Mouse (Mus musculus): ENCODE results near the gene Sapcd2. TPM values are rescaled to one million over a fixed set of nuclear protein-coding genes. Genes with fewer than 3 reads are reported as not detected.
"Not testable (repeated sequence)": the region's sequence is repeated elsewhere in the genome, so short reads cannot be mapped to it uniquely, and the experiment has no call there.

The Sapcd2 gene
- polyA plus RNA-seq, 1 experiment: 5.3 TPM

DNA sequence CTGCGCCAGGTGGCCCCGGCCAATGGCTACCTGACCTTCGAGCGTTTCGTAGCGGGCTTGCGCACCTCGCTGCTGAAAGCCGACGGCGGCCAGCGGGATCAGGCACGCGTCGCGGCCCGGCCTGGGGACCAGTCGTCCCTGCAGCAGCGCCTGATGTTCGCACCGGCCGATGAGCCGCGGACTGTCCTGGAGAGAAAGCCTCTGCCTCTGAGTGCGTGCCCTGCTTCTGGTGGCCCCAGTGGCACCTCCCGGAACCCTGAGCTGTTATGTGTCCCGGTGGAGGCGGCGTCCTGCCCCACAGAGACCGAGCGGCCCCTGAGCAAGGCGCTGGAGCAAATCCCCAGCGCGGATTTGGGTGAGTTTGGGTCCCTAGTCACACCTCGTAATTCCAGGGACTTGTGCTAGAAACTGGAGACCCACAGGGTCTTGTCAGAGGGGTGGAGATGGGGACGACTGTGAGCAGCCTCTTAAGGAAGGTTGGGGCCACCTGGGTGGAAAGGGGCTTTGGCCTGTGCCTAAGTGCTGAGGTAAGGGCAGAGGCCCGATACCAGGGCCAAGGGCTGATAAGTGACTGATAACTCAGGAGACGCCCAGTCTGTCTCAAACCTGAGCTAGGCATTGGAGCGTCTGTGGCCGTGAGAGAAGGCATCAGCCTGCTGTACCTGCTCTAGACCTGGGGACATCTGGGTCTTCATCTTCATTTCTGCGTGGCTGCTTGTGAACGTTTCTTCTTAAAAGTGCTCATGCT is 697 bp downstream of the Sapcd2 start:
- DNase-seq (ENCODE audit: extremely low spot score in 1 of 2, low spot score in 1 of 2): no peak

DNA sequence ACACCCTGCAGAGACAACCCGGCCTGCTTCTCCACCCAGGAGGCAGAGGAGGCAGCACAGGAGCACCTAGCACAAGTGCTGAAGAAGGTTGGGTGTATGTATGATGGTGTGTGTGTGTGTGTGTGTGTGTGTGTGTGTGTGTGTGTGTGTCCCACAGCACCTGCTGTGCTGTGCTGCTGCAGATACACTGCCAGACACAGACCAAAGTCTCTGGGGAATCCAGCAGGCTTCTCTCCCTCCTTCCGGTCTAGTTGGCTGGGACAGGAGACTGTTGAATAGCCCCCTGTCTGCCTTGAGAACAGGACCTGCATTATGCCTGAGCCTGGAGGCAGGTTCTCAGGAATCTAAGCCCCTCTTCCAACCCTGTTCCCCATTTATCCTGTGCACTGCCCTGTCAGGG is 1.3 kb downstream of the Sapcd2 start:
- no peak for DNase-seq (ENCODE audit: extremely low spot score in 1 of 2, low spot score in 1 of 2)

DNA sequence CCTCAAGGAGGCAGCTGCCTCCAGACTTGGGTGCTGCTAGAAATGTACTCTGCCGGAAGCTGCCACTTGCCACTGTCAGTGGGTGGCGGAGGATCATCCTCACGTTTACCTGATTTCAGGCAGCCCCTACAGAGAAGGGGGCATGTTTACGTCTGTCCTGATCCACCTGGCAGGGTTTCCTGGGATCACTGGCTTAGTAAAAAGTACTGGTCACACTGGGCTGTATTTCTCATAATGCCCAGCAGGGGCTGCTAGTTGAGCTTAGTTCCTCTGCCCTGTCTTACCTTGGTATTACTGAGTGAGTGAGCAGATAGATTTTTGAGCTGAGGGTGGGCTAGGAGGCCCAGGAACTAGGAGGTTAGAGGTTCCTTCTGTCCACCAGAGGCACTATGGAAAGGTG is 4.5 kb downstream of the Sapcd2 start:
- peak in 1 of 2 experiments; percentile 79 for DNase-seq (ENCODE audit: extremely low spot score in 1 of 2, low spot score in 1 of 2)

DNA sequence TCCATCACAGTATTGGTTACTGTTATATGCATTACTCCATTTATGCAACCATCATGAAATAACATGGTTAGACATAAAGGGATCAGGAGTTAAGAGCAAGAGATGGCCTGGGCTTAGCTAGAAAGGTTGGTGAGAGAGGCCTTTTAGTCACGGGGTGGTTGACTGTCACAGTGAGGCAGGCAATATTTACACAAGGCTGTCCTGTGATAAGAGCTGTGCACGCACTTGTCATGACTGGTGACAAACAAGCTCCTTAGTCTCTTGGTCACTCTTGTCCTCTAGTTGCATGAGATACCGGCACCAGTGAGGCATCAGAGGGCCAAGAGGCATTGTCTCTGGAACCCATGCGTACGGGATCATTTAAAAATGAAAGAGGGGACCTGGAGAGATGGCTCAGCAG is 12.4 kb downstream of the Sapcd2 start:
- no peak for DNase-seq (ENCODE audit: extremely low spot score in 1 of 2, low spot score in 1 of 2)

DNA sequence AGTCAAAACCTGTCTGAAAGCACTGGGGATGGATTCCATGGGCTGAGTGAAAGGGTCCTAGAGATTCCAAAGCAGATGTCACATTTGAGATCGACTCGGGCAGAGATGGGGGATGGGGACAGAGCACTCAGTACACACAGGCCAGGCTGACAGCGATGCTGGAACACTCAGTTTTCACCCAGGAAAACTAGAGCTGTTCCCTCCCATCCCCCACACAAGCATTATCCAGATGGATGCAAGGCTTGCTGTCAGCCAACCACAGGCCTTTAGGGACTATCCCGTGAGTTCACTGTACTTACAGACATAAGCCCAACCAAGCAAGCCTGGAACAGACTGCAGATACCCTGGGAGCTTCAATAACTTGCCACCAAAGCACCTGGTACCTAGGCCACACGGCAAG is 19.1 kb downstream of the Sapcd2 start:
- DNase-seq (ENCODE audit: extremely low spot score in 1 of 2, low spot score in 1 of 2): no peak

- DNase-seq (ENCODE audit: extremely low spot score in 1 of 2, low spot score in 1 of 2): peak in 1 of 2 experiments; percentile 36
Measured at GRCm38 (mm10) chr2:25394281-25395221, 22.4 kb downstream of the Sapcd2 start.

DNA sequence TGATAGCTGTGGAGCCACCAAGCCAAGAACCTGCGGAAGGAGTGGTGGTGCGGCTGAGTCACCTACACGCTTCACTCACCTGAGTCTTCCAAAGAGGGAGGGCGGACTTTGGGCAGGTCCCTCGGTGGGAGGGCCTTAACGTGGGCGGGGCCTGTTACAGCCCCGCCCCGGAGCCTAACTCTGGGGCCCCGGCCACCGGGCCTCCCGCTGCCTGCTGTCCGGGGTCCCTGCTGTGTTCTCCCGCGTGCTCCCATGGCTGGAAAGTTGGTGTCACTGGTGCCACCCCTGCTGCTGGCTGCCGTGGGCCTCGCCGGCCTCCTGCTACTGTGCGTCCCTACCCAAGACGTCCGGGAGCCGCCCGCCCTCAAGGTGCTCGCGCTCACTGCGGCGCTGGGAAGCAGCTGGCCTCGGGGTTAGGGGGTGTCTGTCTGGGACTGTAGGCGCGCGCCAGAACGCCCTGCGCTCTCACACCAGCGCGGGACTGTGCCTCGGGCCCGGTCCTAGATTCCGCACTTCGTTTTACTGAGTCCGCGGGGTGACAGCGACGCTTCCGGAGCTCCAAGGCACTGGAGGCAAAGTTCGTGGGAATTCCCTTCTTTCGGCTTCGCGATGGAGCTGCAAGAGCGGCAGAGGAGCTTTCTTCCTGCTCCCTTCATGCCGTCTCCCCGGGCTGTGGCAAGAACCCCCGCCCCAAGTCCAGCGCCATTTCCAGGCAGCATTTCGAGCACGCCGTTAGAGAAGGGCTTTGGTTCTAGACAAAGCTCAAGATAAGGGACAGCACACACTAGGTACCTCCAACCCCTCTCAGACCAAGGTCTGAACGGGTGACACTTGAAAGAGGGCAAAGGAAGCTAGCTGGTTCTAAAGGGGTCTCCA is 23.8 kb downstream of the Sapcd2 start, which contains the start of gene Entpd2:
Gene Entpd2, plus strand, starts transcription at position 154 of the 876 bp plus-strand sequence.
- DNase-seq (ENCODE audit: extremely low spot score in 1 of 2, low spot score in 1 of 2): no peak

DNA sequence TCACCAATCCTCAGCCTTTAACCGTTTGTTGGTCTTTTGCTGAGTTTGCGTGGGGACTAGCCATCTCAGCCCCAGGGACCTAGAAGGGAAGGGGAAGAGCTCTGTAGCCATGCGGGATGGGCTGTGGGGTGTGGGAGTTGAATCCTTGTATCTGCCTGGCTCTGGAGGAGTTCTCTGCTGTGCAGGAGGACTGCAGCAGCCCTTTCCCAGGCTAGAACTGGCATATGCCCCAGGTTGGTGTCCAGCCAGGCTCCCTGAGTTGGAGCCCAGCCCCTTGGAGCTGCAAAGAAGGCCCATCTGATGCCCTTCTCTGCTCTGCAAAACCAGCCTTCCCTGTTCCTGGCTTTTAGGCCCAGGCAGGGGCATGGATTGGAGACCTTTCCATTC is 24.5 kb downstream of the Sapcd2 start:
- DNase-seq (ENCODE audit: extremely low spot score in 1 of 2, low spot score in 1 of 2): peak in 1 of 2 experiments; percentile 43

DNA sequence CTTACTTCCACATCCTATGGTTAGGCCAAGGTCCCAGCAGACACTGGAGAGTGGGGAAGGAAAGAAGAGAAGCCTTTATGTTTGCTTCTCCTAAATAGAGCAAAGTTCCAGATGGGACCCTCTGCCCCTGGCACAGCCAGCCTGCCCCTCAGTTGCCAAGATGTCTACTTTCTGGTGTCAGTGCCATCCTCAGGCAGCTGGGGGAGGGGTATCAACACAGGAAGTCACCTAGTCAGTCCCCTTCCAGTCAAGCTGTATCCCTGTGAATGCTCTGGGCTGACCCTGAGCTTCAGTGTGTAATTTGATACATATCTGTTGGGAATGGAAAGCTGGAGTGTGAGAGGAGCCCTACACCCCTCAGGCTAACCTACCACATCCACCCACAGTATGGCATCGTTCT is 24.9 kb downstream of the Sapcd2 start:
- DNase-seq (ENCODE audit: extremely low spot score in 1 of 2, low spot score in 1 of 2): no peak

GRCm38 (mm10) chr2:25398065-25398464 is 25.9 kb downstream of the Sapcd2 start:
- no peak for DNase-seq (ENCODE audit: extremely low spot score in 1 of 2, low spot score in 1 of 2)

GRCm38 (mm10) chr2:25399051-25399450 is 26.9 kb downstream of the Sapcd2 start, which contains the start of gene Npdc1:
TSS of gene Npdc1 (plus strand) at chr2:25399351.
- no peak for DNase-seq (ENCODE audit: extremely low spot score in 1 of 2, low spot score in 1 of 2)

GRCm38 (mm10) chr2:25400291-25400690 is 28.2 kb downstream of the Sapcd2 start:
- DNase-seq (ENCODE audit: extremely low spot score in 1 of 2, low spot score in 1 of 2): no peak

DNA sequence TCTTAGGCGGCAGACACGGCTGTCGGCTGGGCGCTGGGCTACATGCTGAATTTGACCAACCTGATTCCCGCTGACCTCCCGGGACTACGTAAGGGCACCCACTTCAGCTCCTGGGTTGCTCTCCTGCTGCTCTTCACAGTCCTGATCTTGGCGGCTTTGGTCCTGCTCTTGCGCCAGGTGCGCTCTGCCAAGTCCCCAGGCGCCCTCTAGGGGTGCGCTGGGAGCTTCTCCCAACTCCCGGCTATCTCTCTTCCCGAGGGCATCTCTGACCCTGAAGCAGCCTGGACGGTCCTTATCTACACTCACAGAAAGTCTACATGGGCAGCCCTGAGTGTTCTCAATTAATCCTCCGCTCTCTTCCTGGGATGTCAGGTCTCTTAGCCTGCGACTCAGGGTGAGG is 28.6 kb downstream of the Sapcd2 start:
- peak in 1 of 2 experiments; percentile 73 for DNase-seq (ENCODE audit: extremely low spot score in 1 of 2, low spot score in 1 of 2)

DNA sequence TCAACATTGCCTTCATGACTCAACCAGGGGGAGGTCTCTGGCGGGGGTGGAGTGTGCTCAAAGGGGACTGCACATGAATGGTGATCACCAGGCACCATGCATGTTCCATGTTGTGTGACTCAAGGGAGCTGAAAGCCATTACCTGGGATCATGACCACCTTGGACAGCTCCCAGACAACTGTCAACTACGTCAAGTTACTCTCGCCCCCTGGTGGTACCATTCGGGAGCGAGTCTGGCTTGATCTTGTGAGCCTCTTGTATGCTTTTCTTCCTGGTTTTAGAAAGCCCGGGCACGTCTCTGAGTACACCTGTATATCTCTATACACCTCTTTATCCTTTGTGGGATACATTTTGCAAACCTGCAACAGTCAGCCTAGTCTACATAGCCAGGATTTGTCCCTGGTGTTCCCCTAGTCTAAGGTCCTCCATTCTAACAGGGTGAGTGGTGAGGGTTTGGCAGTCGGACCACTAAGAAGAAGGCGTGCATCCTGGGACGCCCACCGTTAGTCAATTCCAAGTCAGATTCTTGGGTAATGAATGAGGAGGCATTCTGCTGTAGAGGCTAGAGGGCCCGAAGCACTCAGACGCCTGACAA is 30.4 kb downstream of the Sapcd2 start:
- DNase-seq (ENCODE audit: extremely low spot score in 1 of 2, low spot score in 1 of 2): peak in 1 of 2 experiments; percentile 82

GRCm38 (mm10) chr2:25402972-25403601 is 31.0 kb downstream of the Sapcd2 start:
- DNase-seq (ENCODE audit: extremely low spot score in 1 of 2, low spot score in 1 of 2): peak; percentile 85 to 95

GRCm38 (mm10) chr2:25403994-25404393 is 31.9 kb downstream of the Sapcd2 start:
- peak in 1 of 2 experiments; percentile 42 for DNase-seq (ENCODE audit: extremely low spot score in 1 of 2, low spot score in 1 of 2)

GRCm38 (mm10) chr2:25408908-25409307 is 36.8 kb downstream of the Sapcd2 start:
- DNase-seq (ENCODE audit: extremely low spot score in 1 of 2, low spot score in 1 of 2): no peak

DNA sequence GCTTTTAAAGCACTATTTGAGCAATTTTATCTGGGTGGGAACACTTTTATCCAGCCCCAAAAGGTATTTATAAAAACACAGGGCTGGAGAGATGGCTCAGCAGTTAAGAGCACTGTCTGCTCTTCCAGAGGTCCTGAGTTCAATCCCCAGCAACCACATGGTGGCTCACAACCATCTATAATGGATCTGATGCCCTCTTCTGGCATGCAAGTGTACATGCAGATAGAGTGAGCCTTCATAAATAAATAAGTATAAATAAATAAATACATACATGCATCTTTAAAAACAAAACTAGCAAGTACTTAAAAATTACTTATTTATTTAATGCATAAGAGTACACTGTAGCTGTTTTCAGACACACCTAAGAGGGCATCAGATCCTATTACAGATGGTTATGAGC is 41.3 kb downstream of the Sapcd2 start:
- DNase-seq (ENCODE audit: extremely low spot score in 1 of 2, low spot score in 1 of 2): not testable (repeated sequence)

GRCm38 (mm10) chr2:25417426-25417825 is 45.3 kb downstream of the Sapcd2 start:
- DNase-seq (ENCODE audit: extremely low spot score in 1 of 2, low spot score in 1 of 2): no peak

- peak in 1 of 2 experiments; percentile 61 for DNase-seq (ENCODE audit: extremely low spot score in 1 of 2, low spot score in 1 of 2)
Measured at GRCm38 (mm10) chr2:25421896-25422295, 49.8 kb downstream of the Sapcd2 start.
